Mouse (Mus musculus) small intestine, adult 2 months (tissue): ENCODE results near the gene Ift140. TPM values are rescaled to one million over a fixed set of nuclear protein-coding genes. Genes with fewer than 3 reads are reported as not detected.
A peak's percentile ranks its signal among the peaks of the same experiment; 100 is the strongest.

ENCODE experiments used
- H3K27ac ChIP-seq: fragments of 200-500 bp; 2 replicates; pipeline ENCODE4 v1.5.1; 2012; ENCODE audit warnings: low read depth, low read length, control low read depth, inconsistent platforms; ENCODE audit not compliant: insufficient read depth
- H3K27me3 ChIP-seq: fragments of 200-500 bp; 2 replicates; pipeline ENCODE4 v1.6.1; 2012; ENCODE audit warnings: mild to moderate bottlenecking, moderate library complexity, low read length, inconsistent platforms; ENCODE audit not compliant: control insufficient read depth, insufficient read depth
- H3K36me3 ChIP-seq: fragments of 200-500 bp; 2 replicates; pipeline ENCODE4 v1.6.1; 2012; ENCODE audit warnings: mild to moderate bottlenecking, low read length, control low read depth, inconsistent platforms; ENCODE audit not compliant: control insufficient read depth, insufficient read depth
- H3K4me1 ChIP-seq: fragments of 200-500 bp; 2 replicates; pipeline ENCODE4 v1.6.1; 2012; ENCODE audit warnings: low read length, inconsistent platforms, mixed read lengths; ENCODE audit not compliant: control insufficient read depth, insufficient read depth, insufficient read length
- H3K4me3 ChIP-seq: fragments of 200-500 bp; 2 replicates; pipeline ENCODE4 v1.5.1; 2012; ENCODE audit warnings: low read depth, mild to moderate bottlenecking, control low read depth, inconsistent platforms, low read length, moderate library complexity
- CTCF ChIP-seq: fragments of 200-500 bp; IDR thresholded peaks from 2 replicates; pipeline ENCODE4 v1.5.1; 2012; ENCODE audit warnings: low read depth, mild to moderate bottlenecking, control low read depth, inconsistent platforms, low read length, moderate library complexity, mixed read lengths; ENCODE audit not compliant: insufficient replicate concordance, insufficient read length; ENCODE audit errors: extremely low read depth
- POLR2A ChIP-seq: fragments of 200-500 bp; IDR thresholded peaks from 2 replicates; pipeline ENCODE4 v1.6.1; 2012; ENCODE audit warnings: low read depth, mild to moderate bottlenecking, control low read depth, inconsistent platforms, low read length, moderate library complexity
- whole genome bisulfite sequencing: fragments of 180-500 bp; shearing (Covaris S2); methylation state at CpG from one replicate; pipeline ENCODE4 v1.1.7; 2018; 5-methylcytosine and 5-hydroxymethylcytosine counted together
- polyA plus RNA-seq: library from polyadenylated mRNA; depleted of rRNA; stranded (reverse); fragments of >200 nt; gene quantifications from 2 replicates; pipeline ENCODE4 v1.2.3, GENCODE M21; 2012

The Ift140 gene
- polyA plus RNA-seq, 1 experiment, result 8.4 TPM

DNA sequence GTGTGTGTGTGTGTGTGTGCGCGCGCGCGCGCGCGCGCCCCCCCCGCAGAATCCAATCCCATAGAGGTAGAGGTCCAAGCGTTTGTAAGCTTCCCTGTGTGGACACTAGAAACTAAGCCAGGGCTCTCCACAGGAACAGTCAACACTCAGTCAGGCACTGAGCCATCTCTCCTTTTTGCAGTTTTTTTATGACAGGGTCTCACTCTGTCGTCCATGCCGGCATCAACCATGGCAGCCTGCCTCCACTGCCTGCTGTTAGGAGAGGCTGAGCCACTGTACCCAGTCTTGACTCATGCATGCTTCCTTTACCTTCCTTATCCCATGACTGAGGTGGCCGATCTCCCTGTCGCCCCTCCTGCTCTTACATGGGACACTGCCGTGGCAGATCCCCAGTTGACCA lies 91.9 kb downstream of the Ift140 start:
- no peaks in the 10 kb centered on the region for H3K27me3 ChIP-seq
- no peaks in the 10 kb centered on the region for H3K4me1 ChIP-seq
- H3K4me3 ChIP-seq, result no peak overlapping the region
- H3K36me3 ChIP-seq, result peaks cover 26% of the 10 kb centered on the region
- H3K27ac ChIP-seq, result no peak overlapping the region
- TF ChIP-seq POLR2A (no peak), CTCF (no peak)
- WGBS, result 96% methylated on average over 16 of the region's 16 CpGs

GRCm38 (mm10) chr17:25109578-25109977 lies 93.7 kb downstream of the Ift140 start:
- peaks cover 17% of the 10 kb centered on the region; the same call in 1 of the 2 replicates for H3K36me3 ChIP-seq
- TF ChIP-seq POLR2A, result no peak
- peak; percentile 58; the same call in 1 of the 2 replicates for TF ChIP-seq CTCF
- no peaks in the 10 kb centered on the region for H3K4me1 ChIP-seq
- H3K4me3 ChIP-seq, result no peak overlapping the region
- 74% methylated on average over 2 of the region's 2 CpGs for WGBS
- H3K27me3 ChIP-seq, result no peaks in the 10 kb centered on the region
- no peak overlapping the region for H3K27ac ChIP-seq

- Histone ChIP-seq H3K36me3 (peaks cover 10% of the 10 kb centered on the region; the same call in 1 of the 2 replicates), H3K27me3 (no peaks in the 10 kb centered on the region)
- no peak for TF ChIP-seq CTCF
- no peak for TF ChIP-seq POLR2A
Observed at GRCm38 (mm10) chr17:25110590-25110989, 94.7 kb downstream of the Ift140 start.

DNA sequence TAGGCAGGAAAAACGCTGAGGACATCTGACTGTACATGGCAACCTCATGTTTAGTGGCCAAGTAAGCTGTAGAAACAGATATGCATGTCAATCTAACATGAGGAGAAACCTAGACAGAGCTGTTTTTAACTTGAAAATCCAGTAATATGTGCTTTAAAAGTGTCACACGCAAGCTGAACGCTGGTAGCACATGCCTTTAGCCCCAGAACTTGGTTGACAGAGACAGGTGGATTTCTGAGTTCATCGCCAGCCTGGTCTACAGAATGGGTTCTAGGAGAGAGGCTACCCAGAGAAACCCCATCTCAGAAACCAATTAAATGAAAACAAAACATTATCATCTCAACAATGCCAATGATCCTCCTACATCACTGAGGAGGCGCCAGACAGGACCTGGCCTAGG lies 95.3 kb downstream of the Ift140 start:
- TF ChIP-seq POLR2A (no peak), CTCF (no peak)
- WGBS, result 90% methylated on average over 5 of the region's 5 CpGs

More at GRCm38 (mm10) chr17:25110590-25110989, 94.7 kb downstream of the Ift140 start:
- Histone ChIP-seq H3K4me1 (peaks cover 4% of the 10 kb centered on the region; the same call in 1 of the 2 replicates), H3K4me3 (no peak overlapping the region), H3K27ac (no peak overlapping the region)
- WGBS, result 86% methylated on average over 6 of the region's 6 CpGs

DNA sequence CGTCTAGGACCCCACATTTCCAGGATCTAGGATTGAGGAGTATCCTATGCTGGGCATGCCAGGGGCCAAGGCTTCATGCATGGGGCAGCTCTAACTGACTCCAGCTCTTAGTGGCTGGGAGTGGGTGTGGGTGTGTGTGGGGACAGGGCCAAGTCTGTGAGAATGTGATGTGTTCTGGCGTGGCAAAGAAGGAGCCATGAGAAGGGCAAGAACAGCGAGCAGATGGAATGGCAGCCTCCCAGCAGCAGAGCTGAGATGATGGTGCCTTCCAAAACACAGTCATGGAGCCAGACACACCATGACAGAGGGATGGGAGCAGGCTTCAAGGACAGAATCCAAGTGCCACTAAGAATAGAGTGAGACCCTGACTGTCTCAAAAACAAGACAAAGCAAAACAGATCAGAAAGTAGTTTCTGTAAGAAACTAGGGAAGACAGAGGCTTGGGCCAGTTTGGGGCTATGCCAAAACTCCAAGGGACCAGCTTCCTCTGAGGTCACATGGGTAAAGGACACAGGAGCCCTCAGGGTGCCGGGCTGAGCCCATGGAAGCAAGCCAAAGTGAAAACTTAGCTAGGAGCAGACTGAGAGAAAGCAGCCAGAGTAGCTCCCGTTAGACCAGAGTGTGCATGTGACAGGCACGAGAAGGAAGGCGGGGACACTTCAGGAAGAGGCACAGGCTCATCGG lies 96.0 kb downstream of the Ift140 start:
- TF ChIP-seq POLR2A, result no peak
- no peak for TF ChIP-seq CTCF
- peaks cover 8% of the 10 kb centered on the region; the same call in 1 of the 2 replicates for H3K4me1 ChIP-seq
- H3K27me3 ChIP-seq, result no peaks in the 10 kb centered on the region
- no peak overlapping the region for H3K4me3 ChIP-seq
- 68% methylated on average over 8 of the region's 8 CpGs for WGBS
- H3K27ac ChIP-seq, result no peak overlapping the region
- peaks cover 9% of the 10 kb centered on the region; the same call in 1 of the 2 replicates for H3K36me3 ChIP-seq

More for the DNA sequence above, 95.3 kb downstream of the Ift140 start:
- H3K36me3 ChIP-seq, result peaks cover 10% of the 10 kb centered on the region; the same call in 1 of the 2 replicates
- no peak overlapping the region for H3K27ac ChIP-seq
- H3K4me1 ChIP-seq, result peaks cover 6% of the 10 kb centered on the region; the same call in 1 of the 2 replicates
- H3K27me3 ChIP-seq, result no peaks in the 10 kb centered on the region
- H3K4me3 ChIP-seq, result no peak overlapping the region

DNA sequence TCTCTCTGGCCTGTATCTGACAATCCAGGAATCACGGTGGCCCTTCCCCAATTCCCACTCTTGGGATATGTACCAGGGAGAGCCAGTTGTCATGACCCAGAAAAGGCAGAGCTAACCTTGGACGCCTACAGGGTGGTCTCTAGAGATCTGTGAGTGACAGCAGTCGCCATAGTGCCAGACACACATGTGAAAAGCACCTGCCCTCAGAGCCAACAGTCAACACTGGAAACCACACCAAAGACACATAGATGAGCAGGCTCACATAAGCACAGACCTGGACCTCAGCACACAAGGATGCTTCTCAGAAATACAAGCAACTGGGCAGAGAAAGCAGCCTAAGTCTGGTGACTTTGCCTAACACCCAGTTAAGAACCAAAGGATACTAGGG lies 96.5 kb downstream of the Ift140 start:
- 73% methylated on average over 3 of the region's 3 CpGs for WGBS
- Histone ChIP-seq H3K36me3 (peaks cover 8% of the 10 kb centered on the region; the same call in 1 of the 2 replicates), H3K4me1 (peaks cover 8% of the 10 kb centered on the region; the same call in 1 of the 2 replicates), H3K27ac (no peak overlapping the region), H3K27me3 (no peaks in the 10 kb centered on the region), H3K4me3 (no peak overlapping the region)
- TF ChIP-seq CTCF (no peak), POLR2A (no peak)

DNA sequence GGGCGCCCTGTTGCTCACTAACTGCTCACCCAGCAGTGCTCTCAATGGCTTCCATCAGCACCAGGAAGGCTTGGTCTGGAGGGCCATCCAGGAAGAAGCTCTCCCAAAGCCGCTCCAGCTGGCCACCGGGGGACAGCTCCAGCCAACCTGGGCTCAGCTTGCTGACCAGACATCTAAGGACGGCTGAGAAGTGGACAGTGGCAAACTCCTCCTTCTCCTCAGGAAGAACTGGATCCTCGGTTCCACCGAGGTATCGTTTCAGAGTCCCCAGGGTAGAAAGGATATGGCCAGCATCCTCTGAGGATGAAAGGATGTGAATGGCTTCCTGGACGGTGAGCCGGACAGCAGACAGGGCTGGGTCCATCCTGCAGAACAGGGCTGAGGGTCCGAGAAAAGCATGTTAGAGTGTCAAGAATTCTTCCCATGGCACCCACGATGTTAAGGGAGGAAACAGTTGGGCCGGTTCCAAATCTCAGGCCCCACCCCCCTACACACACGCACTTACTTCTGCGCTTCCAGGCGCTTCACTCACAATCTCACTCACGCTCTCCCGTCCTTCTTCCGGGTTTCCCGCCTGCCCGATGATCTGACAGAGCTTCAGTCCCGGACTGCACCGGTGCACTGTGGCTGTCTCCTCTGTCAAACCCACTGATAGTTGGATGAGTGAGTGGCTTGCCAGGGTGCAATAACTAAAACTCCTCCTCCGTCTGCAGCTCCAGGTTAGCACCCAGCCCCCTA lies 99.2 kb downstream of the Ift140 start:
- Histone ChIP-seq H3K4me3 (peak overlapping the region; percentile 70), H3K4me1 (peaks cover 8% of the 10 kb centered on the region; the same call in 1 of the 2 replicates), H3K27me3 (no peaks in the 10 kb centered on the region), H3K36me3 (peaks cover 5% of the 10 kb centered on the region; the same call in 1 of the 2 replicates), H3K27ac (peak overlapping the region; percentile 81)
- 8% methylated on average over 23 of the region's 23 CpGs for WGBS
- TF ChIP-seq CTCF (no peak), POLR2A (no peak)
